Mouse (Mus musculus) hindbrain, embryonic 16.5 days (tissue): ENCODE measurements around the gene Map1b. TPM values are rescaled to one million over a fixed set of nuclear protein-coding genes. Genes with fewer than 3 reads are reported as not detected.

Experiments used
- ATAC-seq: fragments of 200-750 bp; cut with Nextera tagmentation; 2 replicates; pipeline ENCODE4 v1.8.0; 2017; ENCODE audit warnings: moderate TSS enrichment, moderate library complexity
- H3K27ac ChIP-seq: fragments of 300-500 bp; sonication (generic); 2 replicates; pipeline ENCODE4 v1.5.1; 2014; ENCODE audit warnings: low read depth, mild to moderate bottlenecking, control low read depth, low read length, moderate library complexity
- H3K27me3 ChIP-seq: fragments of 300-500 bp; sonication (generic); replicated peaks from 2 replicates; pipeline ENCODE4 v1.6.1; 2014; ENCODE audit warnings: low read length; ENCODE audit not compliant: control insufficient read depth, insufficient read depth
- H3K36me3 ChIP-seq: fragments of 300-500 bp; sonication (generic); 2 replicates; pipeline ENCODE4 v1.6.1; 2014; ENCODE audit warnings: mild to moderate bottlenecking, low read length, moderate library complexity, mixed read lengths; ENCODE audit not compliant: control insufficient read depth, insufficient read depth
- H3K4me1 ChIP-seq: fragments of 300-500 bp; sonication (generic); 2 replicates; pipeline ENCODE4 v1.6.1; 2014; ENCODE audit warnings: low read depth, low read length; ENCODE audit not compliant: control insufficient read depth, insufficient read depth
- H3K4me2 ChIP-seq: fragments of 300-500 bp; sonication (generic); 2 replicates; pipeline ENCODE4 v1.6.1; 2014; ENCODE audit warnings: mild to moderate bottlenecking, low read length, control low read depth, moderate library complexity
- H3K4me3 ChIP-seq: fragments of 300-500 bp; sonication (generic); 2 replicates; pipeline ENCODE4 v1.5.1; 2014; ENCODE audit warnings: mild to moderate bottlenecking, low read length, control low read depth, moderate library complexity
- H3K9ac ChIP-seq: fragments of 300-500 bp; sonication (generic); 2 replicates; pipeline ENCODE4 v1.6.1; 2014; ENCODE audit warnings: low read depth, mild to moderate bottlenecking, control low read depth, low read length, moderate library complexity
- H3K9me3 ChIP-seq: fragments of 300-500 bp; sonication (generic); 2 replicates; pipeline ENCODE4 v1.6.1; 2014; ENCODE audit warnings: mild to moderate bottlenecking, low read length, moderate library complexity; ENCODE audit not compliant: control insufficient read depth
- WGBS: fragments of 180-500 bp; shearing (Covaris S2); extraction: QIAGEN DNeasy Blood & Tissue Kit; methylation state at CpG from one replicate; pipeline ENCODE4 v1.1.7; 2014; 5-methylcytosine and 5-hydroxymethylcytosine counted together
- polyA plus RNA-seq: library from polyadenylated mRNA; unstranded; fragments of >200 nt; fragmentation: Nextera tagmentation; extraction: Ambion mirVana; gene quantifications from 2 replicates; pipeline ENCODE4 v1.2.1, GENCODE M21; 2015

Map1b gene
- polyA plus RNA-seq, 1 experiment from 2014 or later, result 2,195 TPM

GRCm38 (mm10) chr13:99397228-99397627 lies 119.1 kb downstream of the Map1b start:
- H3K9ac ChIP-seq, result no peak overlapping the region
- no peak overlapping the region for H3K4me2 ChIP-seq
- peaks cover 15% of the 10 kb centered on the region for H3K4me1 ChIP-seq
- H3K27me3 ChIP-seq, result no peaks in the 10 kb centered on the region
- ATAC-seq, result peak; percentile 97
- peak overlapping the region; percentile 51; the same call in 1 of the 2 replicates for H3K27ac ChIP-seq
- no peaks in the 10 kb centered on the region for H3K9me3 ChIP-seq
- H3K4me3 ChIP-seq, result no peak overlapping the region
- no peaks in the 10 kb centered on the region for H3K36me3 ChIP-seq
- WGBS, result 26% methylated on average over 7 of the region's 7 CpGs

- Histone ChIP-seq H3K4me2 (no peak overlapping the region), H3K9ac (no peak overlapping the region), H3K9me3 (no peaks in the 10 kb centered on the region), H3K4me3 (no peak overlapping the region), H3K27me3 (no peaks in the 10 kb centered on the region), H3K27ac (peak overlapping the region; percentile 3; the same call in 1 of the 2 replicates), H3K36me3 (no peaks in the 10 kb centered on the region), H3K4me1 (peaks cover 15% of the 10 kb centered on the region)
- ATAC-seq, result no peak
- WGBS, result 46% methylated on average over 12 of the region's 12 CpGs
Measured at GRCm38 (mm10) chr13:99395531-99395930, 120.8 kb downstream of the Map1b start.

- Histone ChIP-seq H3K36me3 (no peaks in the 10 kb centered on the region), H3K9me3 (no peaks in the 10 kb centered on the region), H3K9ac (no peak overlapping the region), H3K4me3 (no peak overlapping the region), H3K27ac (no peak overlapping the region), H3K4me1 (peaks cover 15% of the 10 kb centered on the region), H3K4me2 (no peak overlapping the region), H3K27me3 (no peaks in the 10 kb centered on the region)
- WGBS, result 54% methylated on average over 3 of the region's 3 CpGs
- no peak for ATAC-seq
Measured at GRCm38 (mm10) chr13:99394694-99395093, 121.6 kb downstream of the Map1b start.

- Histone ChIP-seq H3K27me3 (no peaks in the 10 kb centered on the region), H3K27ac (no peak overlapping the region), H3K9me3 (no peaks in the 10 kb centered on the region), H3K4me2 (no peak overlapping the region), H3K4me3 (no peak overlapping the region), H3K9ac (no peak overlapping the region), H3K4me1 (peaks cover 16% of the 10 kb centered on the region), H3K36me3 (no peaks in the 10 kb centered on the region)
- no peak for ATAC-seq
- 76% methylated on average over 3 of the region's 3 CpGs for WGBS
Measured at GRCm38 (mm10) chr13:99393128-99393527, 123.2 kb downstream of the Map1b start.

- 70% methylated on average over 3 of the region's 3 CpGs for WGBS
- H3K4me1 ChIP-seq, result peaks cover 8% of the 10 kb centered on the region; the same call in 1 of the 2 replicates
- H3K36me3 ChIP-seq, result no peaks in the 10 kb centered on the region
- H3K27ac ChIP-seq, result peak overlapping the region; percentile 36; the same call in 1 of the 2 replicates
- H3K9ac ChIP-seq, result no peak overlapping the region
- H3K27me3 ChIP-seq, result no peaks in the 10 kb centered on the region
- no peak overlapping the region for H3K4me3 ChIP-seq
- H3K9me3 ChIP-seq, result no peaks in the 10 kb centered on the region
- ATAC-seq, result peak; percentile 75; the same call in 1 of the 2 replicates
- no peak overlapping the region for H3K4me2 ChIP-seq
Measured at GRCm38 (mm10) chr13:99391417-99391816, 124.9 kb downstream of the Map1b start.

GRCm38 (mm10) chr13:99387901-99388811 lies 128.2 kb downstream of the Map1b start:
- Histone ChIP-seq H3K9ac (no peak overlapping the region), H3K4me2 (no peak overlapping the region), H3K27ac (no peak overlapping the region), H3K36me3 (no peaks in the 10 kb centered on the region), H3K4me1 (peaks cover 6% of the 10 kb centered on the region; the same call in 1 of the 2 replicates), H3K4me3 (no peak overlapping the region), H3K27me3 (no peaks in the 10 kb centered on the region), H3K9me3 (no peaks in the 10 kb centered on the region)
- 60% methylated on average over 7 of the region's 7 CpGs for WGBS
- ATAC-seq, result no peak

- Histone ChIP-seq H3K27me3 (no peaks in the 10 kb centered on the region), H3K4me1 (peaks cover 6% of the 10 kb centered on the region; the same call in 1 of the 2 replicates), H3K4me2 (no peak overlapping the region), H3K4me3 (no peak overlapping the region), H3K27ac (no peak overlapping the region), H3K9ac (no peak overlapping the region), H3K36me3 (no peaks in the 10 kb centered on the region), H3K9me3 (no peaks in the 10 kb centered on the region)
- WGBS, result 80% methylated on average over 7 of the region's 7 CpGs
- ATAC-seq, result no peak
Measured at GRCm38 (mm10) chr13:99386341-99386740, 130.0 kb downstream of the Map1b start.

GRCm38 (mm10) chr13:99385911-99386310 lies 130.4 kb downstream of the Map1b start:
- 92% methylated on average over 6 of the region's 6 CpGs for WGBS
- ATAC-seq, result peak; percentile 60; the same call in 1 of the 2 replicates
- no peak overlapping the region for H3K4me2 ChIP-seq
- no peak overlapping the region for H3K9ac ChIP-seq
- no peak overlapping the region for H3K27ac ChIP-seq
- H3K4me3 ChIP-seq, result no peak overlapping the region
- H3K9me3 ChIP-seq, result no peaks in the 10 kb centered on the region
- no peaks in the 10 kb centered on the region for H3K36me3 ChIP-seq
- H3K27me3 ChIP-seq, result no peaks in the 10 kb centered on the region
- H3K4me1 ChIP-seq, result peaks cover 6% of the 10 kb centered on the region; the same call in 1 of the 2 replicates

GRCm38 (mm10) chr13:99384555-99385203 lies 131.7 kb downstream of the Map1b start:
- H3K36me3 ChIP-seq, result no peaks in the 10 kb centered on the region
- 60% methylated on average over 7 of the region's 7 CpGs for WGBS
- H3K9ac ChIP-seq, result no peak overlapping the region
- H3K4me1 ChIP-seq, result peaks cover 6% of the 10 kb centered on the region; the same call in 1 of the 2 replicates
- no peaks in the 10 kb centered on the region for H3K27me3 ChIP-seq
- H3K4me2 ChIP-seq, result no peak overlapping the region
- no peak overlapping the region for H3K27ac ChIP-seq
- H3K9me3 ChIP-seq, result no peaks in the 10 kb centered on the region
- no peak overlapping the region for H3K4me3 ChIP-seq
- no peak for ATAC-seq
